Mouse (Mus musculus): ENCODE measurements around the gene Pla2g6. TPM values are rescaled to one million over a fixed set of nuclear protein-coding genes. Genes with fewer than 3 reads are reported as not detected.

Pla2g6 gene
- total RNA-seq, 4 experiments from 2014 or later, result 21.4 to 24.1 (median 22.8) TPM

DNA sequence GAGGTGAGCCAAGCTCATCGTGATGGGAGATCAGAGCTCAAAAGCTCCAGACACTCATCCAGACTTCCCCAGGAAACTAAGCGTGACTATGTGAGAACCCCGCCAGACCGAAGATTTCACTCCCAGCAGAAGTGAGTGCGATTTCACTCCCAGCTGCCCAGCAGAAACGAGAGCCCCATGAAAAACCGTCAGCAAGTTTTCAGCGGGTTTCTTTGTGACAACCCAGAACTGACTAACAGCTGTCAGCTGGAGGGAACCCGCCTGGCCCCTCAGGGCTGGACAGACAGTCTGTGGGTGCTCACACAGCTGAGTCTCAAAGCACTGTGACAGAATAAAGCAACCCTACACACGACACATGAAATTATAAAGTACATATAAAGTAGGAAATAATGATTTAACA lies 50.5 kb downstream of the Pla2g6 start:
- DNase-seq (ENCODE audit: low spot score in 2 of 2), result no peak

DNA sequence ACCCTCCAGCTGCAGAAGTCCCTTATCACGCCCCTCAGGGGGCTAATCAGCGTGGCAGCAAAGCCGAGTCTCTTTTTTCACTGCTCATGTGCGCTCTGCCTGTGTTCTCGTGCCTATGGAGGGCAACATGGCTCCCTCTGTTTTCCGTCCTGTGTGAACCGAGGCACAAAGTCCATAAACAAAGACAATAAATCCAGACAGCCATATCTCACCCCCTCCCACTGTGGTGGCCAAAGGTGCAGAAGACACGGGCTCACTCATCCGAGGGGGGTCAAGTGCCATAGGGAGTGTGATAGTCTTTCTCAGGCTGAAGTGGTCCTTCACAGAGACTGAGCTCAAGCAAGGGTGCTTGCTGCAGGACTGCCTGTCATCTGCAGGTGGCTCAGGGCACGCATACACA lies 55.2 kb downstream of the Pla2g6 start:
- DNase-seq (ENCODE audit: low spot score in 2 of 2), result no peak

- no peak for DNase-seq (ENCODE audit: low spot score in 2 of 2)
Measured at GRCm38 (mm10) chr15:79271124-79271746, 57.0 kb downstream of the Pla2g6 start.

DNA sequence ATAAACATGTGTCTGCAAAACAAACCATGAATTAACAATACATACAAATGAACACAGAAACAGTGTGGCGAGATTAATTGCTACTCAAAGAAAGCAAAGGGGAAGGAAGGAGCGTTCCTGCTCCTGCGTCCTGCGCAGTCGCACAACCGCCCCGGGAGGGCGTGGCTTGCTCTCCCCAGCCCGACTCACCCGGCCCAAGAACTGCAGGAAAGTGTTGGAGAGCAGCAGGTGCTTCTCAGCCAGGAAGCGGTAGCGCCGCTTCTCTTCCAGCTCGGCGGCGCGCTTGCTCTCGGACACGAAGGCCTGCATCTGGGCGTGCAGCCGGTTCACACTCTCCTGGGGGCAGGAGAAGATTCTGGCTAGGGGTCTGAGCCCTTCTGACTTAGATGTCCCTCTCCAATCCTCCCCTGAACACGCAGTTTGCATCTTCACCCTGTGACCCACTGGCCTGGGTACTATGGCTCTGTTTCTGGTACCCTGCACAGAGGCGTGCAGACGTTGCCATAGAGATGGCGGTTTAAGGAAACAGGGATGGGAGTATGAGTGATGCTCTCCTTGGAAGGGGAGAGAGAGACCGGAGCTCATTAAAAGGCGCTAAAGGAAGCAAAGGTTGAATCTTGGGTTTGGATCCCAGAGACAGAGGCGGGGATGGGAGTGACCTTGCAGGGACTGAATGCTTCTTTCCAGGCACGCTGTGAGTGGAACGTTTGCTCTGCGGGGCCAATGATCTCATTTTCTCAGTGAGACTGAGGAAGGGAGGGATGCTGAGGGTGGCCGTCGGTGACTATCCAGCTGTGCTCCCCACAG lies 57.7 kb downstream of the Pla2g6 start:
- no peak for DNase-seq (ENCODE audit: low spot score in 2 of 2)

GRCm38 (mm10) chr15:79268521-79268920 lies 59.7 kb downstream of the Pla2g6 start:
- DNase-seq (ENCODE audit: low spot score in 2 of 2), result no peak

- DNase-seq (ENCODE audit: low spot score in 2 of 2), result no peak
Measured at GRCm38 (mm10) chr15:79265384-79265783, 62.8 kb downstream of the Pla2g6 start.

DNA sequence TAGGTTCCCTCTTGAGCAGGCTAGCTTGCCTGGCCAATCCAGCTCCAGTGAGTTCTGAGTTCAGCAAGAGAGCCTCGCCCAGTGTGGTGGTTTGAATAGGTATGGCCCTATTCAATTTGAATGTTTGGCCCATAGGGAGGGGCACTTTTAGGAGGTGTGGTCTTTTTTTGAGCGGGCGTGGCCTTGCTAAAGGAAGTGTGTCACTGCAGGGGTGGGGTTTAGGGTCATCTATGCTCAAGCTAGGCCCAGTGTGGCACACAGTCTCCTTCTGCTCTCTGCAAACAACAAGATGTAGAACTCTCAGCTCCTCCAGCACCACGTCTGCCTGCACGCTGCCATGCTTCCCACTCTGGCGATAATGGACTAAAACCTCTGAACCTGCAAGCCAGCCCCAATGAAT lies 64.5 kb downstream of the Pla2g6 start:
- no peak for DNase-seq (ENCODE audit: low spot score in 2 of 2)

- no peak for DNase-seq (ENCODE audit: low spot score in 2 of 2)
Measured at GRCm38 (mm10) chr15:79262786-79263309, 65.3 kb downstream of the Pla2g6 start.

GRCm38 (mm10) chr15:79262375-79262774 lies 65.8 kb downstream of the Pla2g6 start:
- DNase-seq (ENCODE audit: low spot score in 2 of 2), result no peak

DNA sequence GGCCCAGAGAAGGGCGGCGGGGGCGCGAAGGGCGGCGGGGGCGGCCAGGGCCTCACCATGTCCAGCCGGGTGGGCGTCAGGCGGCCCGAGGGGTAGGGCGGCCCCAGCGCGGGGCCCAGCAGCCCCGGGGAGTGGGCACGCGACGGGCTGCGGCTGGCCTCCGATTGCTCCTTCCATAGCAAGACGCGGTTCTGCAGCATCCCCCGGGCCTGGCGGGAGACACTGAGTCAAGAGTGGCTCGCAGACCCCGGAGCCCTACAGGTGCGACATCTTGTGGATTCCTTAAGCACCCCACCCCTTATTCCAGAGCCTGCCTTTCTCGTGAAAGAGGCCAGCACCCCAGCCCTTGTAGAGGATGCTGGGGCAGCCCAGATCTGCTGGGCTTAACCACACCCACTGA lies 66.4 kb downstream of the Pla2g6 start:
- DNase-seq (ENCODE audit: low spot score in 2 of 2), result no peak

DNA sequence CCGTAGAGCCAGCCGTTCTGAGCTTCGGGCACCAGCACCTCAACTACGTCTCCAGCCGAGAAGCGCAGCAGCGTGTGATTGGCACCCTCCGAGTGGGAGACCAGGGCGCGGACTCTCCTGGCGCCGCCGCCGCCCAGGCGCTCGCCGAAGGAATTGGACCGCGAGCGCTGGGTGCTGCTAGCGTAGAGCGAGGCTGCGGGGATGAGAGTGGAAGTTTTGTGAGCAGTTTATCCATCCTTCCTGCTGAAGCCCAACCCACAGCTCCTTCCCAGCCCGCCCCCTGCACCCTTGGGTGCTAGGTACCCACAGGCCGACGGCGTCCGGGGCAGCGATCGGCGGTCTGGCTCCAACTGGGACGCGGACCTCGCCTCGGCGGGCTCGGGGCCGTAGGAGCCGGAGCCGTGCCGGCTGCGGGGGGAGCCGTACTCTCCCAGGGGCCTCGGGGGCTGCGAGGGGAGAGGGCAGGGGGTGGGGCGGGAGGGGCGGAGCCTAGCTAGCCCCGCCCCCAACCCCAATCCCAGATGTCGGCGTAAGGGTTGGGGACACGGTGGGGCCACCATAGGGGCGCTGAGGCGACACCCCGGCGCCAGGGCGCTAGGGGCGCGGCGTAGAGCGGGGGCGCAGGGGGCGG lies 67.0 kb downstream of the Pla2g6 start:
- no peak for DNase-seq (ENCODE audit: low spot score in 2 of 2)

GRCm38 (mm10) chr15:79258521-79258920 lies 69.7 kb downstream of the Pla2g6 start:
- no peak for DNase-seq (ENCODE audit: low spot score in 2 of 2)

- no peak for DNase-seq (ENCODE audit: low spot score in 2 of 2)
Measured at GRCm38 (mm10) chr15:79254661-79255060, 73.5 kb downstream of the Pla2g6 start, which contains the start of gene Slc16a8. Gene Slc16a8, minus strand, starts transcription at chr15:79254761.

DNA sequence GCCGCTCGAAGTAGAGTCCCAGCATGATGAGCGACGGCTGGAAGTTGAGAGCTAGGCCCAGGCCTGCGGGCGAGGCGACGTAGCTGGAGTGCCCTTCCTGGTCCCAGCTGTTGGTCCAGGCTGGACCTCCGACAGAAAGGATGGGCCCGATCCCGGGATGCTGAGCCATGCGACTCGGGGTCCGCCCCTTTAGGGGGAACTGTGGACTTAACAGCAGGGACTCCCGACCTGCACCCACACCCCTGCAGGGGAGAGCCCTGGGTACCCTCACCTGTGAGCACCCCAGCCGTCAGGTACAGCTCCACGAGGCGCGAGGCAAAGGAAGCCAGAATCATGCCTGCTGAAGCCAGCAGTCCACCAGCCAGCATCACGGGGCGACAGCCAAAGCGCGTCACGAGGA lies 75.6 kb downstream of the Pla2g6 start:
- DNase-seq (ENCODE audit: low spot score in 2 of 2), result no peak

DNA sequence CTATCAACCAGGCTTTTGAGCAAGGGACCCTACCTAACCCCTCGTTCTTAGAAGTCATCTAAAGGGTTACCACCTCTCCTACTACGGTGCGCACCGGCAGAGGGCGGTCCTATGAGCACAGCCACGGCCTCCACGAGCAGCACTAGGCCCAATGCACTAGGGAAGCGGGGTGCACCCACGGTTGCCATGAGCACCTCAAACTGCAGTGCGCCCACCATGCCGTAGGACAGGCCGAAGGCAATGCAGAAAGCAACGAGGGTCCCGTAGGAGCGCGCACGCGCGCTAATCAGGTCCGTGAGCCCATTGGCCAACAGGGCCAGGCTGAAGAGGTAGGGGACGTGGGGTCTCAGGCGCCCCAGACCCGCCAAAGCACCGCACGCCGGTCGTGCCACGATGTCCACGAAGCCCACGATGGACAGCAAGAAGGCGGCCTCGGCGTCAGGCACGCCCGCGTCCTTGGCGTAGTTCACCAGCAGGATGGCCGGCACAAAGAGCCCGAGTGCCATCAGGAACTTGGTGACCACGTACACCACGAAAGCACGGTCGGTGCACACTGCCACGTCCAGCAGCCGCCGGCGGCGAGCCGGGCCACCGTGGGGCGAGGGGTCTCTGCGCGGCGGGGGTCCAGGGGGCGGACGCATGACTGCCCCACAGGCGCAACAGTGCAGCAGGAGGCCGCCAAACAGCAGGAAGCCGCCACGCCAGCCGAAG lies 76.3 kb downstream of the Pla2g6 start:
- no peak for DNase-seq (ENCODE audit: low spot score in 2 of 2)

GRCm38 (mm10) chr15:79251168-79251567 lies 77.0 kb downstream of the Pla2g6 start:
- no peak for DNase-seq (ENCODE audit: low spot score in 2 of 2)

- no peak for DNase-seq (ENCODE audit: low spot score in 2 of 2)
Measured at GRCm38 (mm10) chr15:79250236-79250635, 78.0 kb downstream of the Pla2g6 start.

DNA sequence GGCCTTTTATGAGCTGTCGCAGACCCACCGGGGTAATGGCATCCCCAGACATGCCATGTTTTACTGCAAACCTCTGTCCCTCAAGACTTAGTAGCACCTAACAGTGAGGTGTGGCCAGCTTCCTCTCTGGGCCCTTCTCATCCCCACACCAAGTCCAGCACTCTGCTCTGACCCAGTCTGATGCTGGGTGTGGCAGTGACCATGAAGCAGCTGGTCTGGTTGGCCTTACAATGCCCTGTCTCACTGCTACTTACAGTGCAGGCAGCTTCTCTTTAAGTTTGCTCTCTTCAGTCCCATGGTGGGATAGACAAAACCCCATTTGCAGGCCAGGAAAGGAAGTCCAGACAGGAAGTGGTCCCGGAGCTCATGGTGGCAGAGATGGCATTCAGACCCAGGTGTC lies 82.9 kb downstream of the Pla2g6 start:
- no peak for DNase-seq (ENCODE audit: low spot score in 2 of 2)

DNA sequence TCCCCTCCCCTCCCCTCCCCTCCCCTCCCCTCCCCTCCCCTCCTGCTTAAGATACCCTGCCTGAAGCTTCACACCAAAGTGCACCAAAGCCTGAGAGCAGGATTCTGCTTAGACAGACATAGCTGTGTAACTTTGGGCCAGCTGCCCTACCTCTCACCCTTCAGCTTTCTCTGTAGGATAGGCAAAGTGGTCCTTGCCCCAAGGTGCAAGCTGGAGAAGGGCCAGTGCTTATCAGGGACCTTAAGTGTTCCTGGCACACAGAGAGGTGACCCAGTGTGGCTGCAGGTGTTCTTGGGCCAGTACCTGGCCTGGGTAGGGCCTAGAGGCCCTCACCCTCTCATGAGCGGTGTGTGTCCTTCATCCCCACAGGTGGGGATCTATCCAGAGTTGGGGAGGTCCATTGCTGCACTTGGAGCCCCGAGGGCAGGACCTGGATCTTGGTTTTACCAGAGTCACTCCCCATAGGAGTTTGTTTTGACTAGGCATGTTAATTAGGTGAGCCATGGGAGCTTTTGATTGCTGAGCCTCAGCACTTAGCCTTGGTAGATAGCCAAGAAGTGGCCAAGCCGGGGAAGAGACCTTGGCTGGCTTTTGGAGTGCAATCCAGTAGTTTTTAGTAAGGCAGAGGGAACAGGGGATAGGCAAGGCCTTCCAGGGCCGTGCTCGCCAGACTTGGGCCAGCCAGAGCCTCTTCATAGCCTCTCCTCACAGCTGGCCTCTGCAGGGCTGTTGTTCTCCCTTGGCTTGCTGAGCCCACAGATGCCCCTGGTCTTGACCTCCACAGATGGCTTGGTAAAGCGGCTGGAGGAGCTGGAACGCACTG lies 83.9 kb downstream of the Pla2g6 start:
- no peak for DNase-seq (ENCODE audit: low spot score in 2 of 2)

- DNase-seq (ENCODE audit: low spot score in 2 of 2), result peak; percentile 90 to 98
Measured at GRCm38 (mm10) chr15:79243234-79244042, 84.8 kb downstream of the Pla2g6 start.
